Mouse (Mus musculus): Measurements from ENCODE around the gene Egr4. TPM values are rescaled to one million over a fixed set of nuclear protein-coding genes. Genes with fewer than 3 reads are reported as not detected.

Egr4 gene
- total RNA-seq, 2 experiments from 2014 or later: 31.2 to 33.6 TPM

GRCm38 (mm10) chr6:85501571-85502102 lies 11.8 kb downstream of the Egr4 start:
- no peak for DNase-seq (ENCODE audit: extremely low spot score in 1 of 2, low spot score in 2 of 2)
- intact Hi-C loops (cut with DNase I): no loop called here

GRCm38 (mm10) chr6:85500416-85500815 lies 13.0 kb downstream of the Egr4 start:
- intact Hi-C loops (cut with DNase I): no loop called here
- DNase-seq (ENCODE audit: extremely low spot score in 1 of 2, low spot score in 2 of 2): no peak

- no peak for DNase-seq (ENCODE audit: extremely low spot score in 1 of 2, low spot score in 2 of 2)
- intact Hi-C loops (cut with DNase I): no loop called here
These were observed 15.2 kb downstream of the Egr4 start for GRCm38 (mm10) chr6:85498147-85498546.

- intact Hi-C loops (cut with DNase I): no loop called here
These were observed 16.4 kb downstream of the Egr4 start for GRCm38 (mm10) chr6:85496976-85497375.

GRCm38 (mm10) chr6:85491606-85492005 lies 21.8 kb downstream of the Egr4 start:
- DNase-seq (ENCODE audit: extremely low spot score in 1 of 2, low spot score in 2 of 2): no peak
- intact Hi-C loops (cut with DNase I): no loop called here

More at GRCm38 (mm10) chr6:85496976-85497375, 16.4 kb downstream of the Egr4 start:
- no peak for DNase-seq (ENCODE audit: extremely low spot score in 1 of 2, low spot score in 2 of 2)

- no peak for DNase-seq (ENCODE audit: extremely low spot score in 1 of 2, low spot score in 2 of 2)
- intact Hi-C loops (cut with DNase I): no loop called here
These were observed 23.1 kb downstream of the Egr4 start for GRCm38 (mm10) chr6:85490252-85490651.

- DNase-seq (ENCODE audit: extremely low spot score in 1 of 2, low spot score in 2 of 2): no peak
- intact Hi-C loops (cut with DNase I): no loop called here
These were observed 23.7 kb downstream of the Egr4 start for GRCm38 (mm10) chr6:85489717-85490116.

- DNase-seq (ENCODE audit: extremely low spot score in 1 of 2, low spot score in 2 of 2): no peak
- intact Hi-C loops (cut with DNase I): no loop called here
These were observed 24.9 kb downstream of the Egr4 start for GRCm38 (mm10) chr6:85488510-85488909.

- DNase-seq (ENCODE audit: extremely low spot score in 1 of 2, low spot score in 2 of 2): no peak
- intact Hi-C loops (cut with DNase I): no loop called here
These were observed 27.7 kb downstream of the Egr4 start for GRCm38 (mm10) chr6:85485738-85486137.

GRCm38 (mm10) chr6:85483843-85484721 lies 29.3 kb downstream of the Egr4 start:
- DNase-seq (ENCODE audit: extremely low spot score in 1 of 2, low spot score in 2 of 2): no peak
- intact Hi-C loops (cut with DNase I): no loop called here

GRCm38 (mm10) chr6:85480685-85481084 lies 32.7 kb downstream of the Egr4 start:
- intact Hi-C loops (cut with DNase I): no loop called here
- DNase-seq (ENCODE audit: extremely low spot score in 1 of 2, low spot score in 2 of 2): no peak

- intact Hi-C loops (cut with DNase I): no loop called here
- DNase-seq (ENCODE audit: extremely low spot score in 1 of 2, low spot score in 2 of 2): no peak
These were observed 33.4 kb downstream of the Egr4 start for GRCm38 (mm10) chr6:85479979-85480378.

GRCm38 (mm10) chr6:85478416-85478815 lies 35.0 kb downstream of the Egr4 start:
- no peak for DNase-seq (ENCODE audit: extremely low spot score in 1 of 2, low spot score in 2 of 2)
- intact Hi-C loops (cut with DNase I): no loop called here

GRCm38 (mm10) chr6:85477366-85477917 lies 35.9 kb downstream of the Egr4 start:
- DNase-seq (ENCODE audit: extremely low spot score in 1 of 2, low spot score in 2 of 2): no peak
- intact Hi-C loops (cut with DNase I): no loop called here

- intact Hi-C loops (cut with DNase I): no loop called here
- DNase-seq (ENCODE audit: extremely low spot score in 1 of 2, low spot score in 2 of 2): no peak
These were observed 37.8 kb downstream of the Egr4 start for GRCm38 (mm10) chr6:85475581-85475980.

- intact Hi-C loops (cut with DNase I): no loop called here
- no peak for DNase-seq (ENCODE audit: extremely low spot score in 1 of 2, low spot score in 2 of 2)
These were observed 40.8 kb downstream of the Egr4 start for GRCm38 (mm10) chr6:85472542-85472941.

- peak in 1 of 2 experiments; percentile 53 for DNase-seq (ENCODE audit: extremely low spot score in 1 of 2, low spot score in 2 of 2)
- intact Hi-C loops (cut with DNase I): no loop called here
These were observed 41.4 kb downstream of the Egr4 start for GRCm38 (mm10) chr6:85471962-85472361.

GRCm38 (mm10) chr6:85469660-85470430 lies 43.5 kb downstream of the Egr4 start:
- no peak for DNase-seq (ENCODE audit: extremely low spot score in 1 of 2, low spot score in 2 of 2)
- intact Hi-C loops (cut with DNase I): loop anchor here (5.0 kb wide), 1 partner anchor 42 kb away; the partner anchor contains the start of gene Egr4

GRCm38 (mm10) chr6:85465381-85465780 lies 48.0 kb downstream of the Egr4 start:
- intact Hi-C loops (cut with DNase I): loop anchor here (5.0 kb wide), 1 partner anchor 47 kb away; the partner anchor contains the start of gene Egr4
- DNase-seq (ENCODE audit: extremely low spot score in 1 of 2, low spot score in 2 of 2): no peak

Data from left cerebral cortex, postnatal 10 days (tissue).